Mouse (Mus musculus) cerebellum, adult 11 months (tissue): ENCODE measurements around the gene Rhot2.
"Not testable (repeated sequence)": the region's sequence is repeated elsewhere in the genome, so short reads cannot be mapped to it uniquely, and the experiment has no call there.

Experiments used
- DNase-seq: peaks from one replicate; pipeline ENCODE4 v3.0.0; 2022

Rhot2 gene

GRCm38 (mm10) chr17:25827011-25827410, 17.6 kb downstream of the Rhot2 start:
- DNase-seq = no peak

- DNase-seq = no peak
Measured at GRCm38 (mm10) chr17:25825984-25826570, 18.6 kb downstream of the Rhot2 start.

- DNase-seq = no peak
Measured at GRCm38 (mm10) chr17:25825311-25825710, 19.3 kb downstream of the Rhot2 start.

GRCm38 (mm10) chr17:25824362-25825142, 20.1 kb downstream of the Rhot2 start:
- DNase-seq = no peak

- DNase-seq = peak; percentile 80
Measured at GRCm38 (mm10) chr17:25823452-25823851, 21.2 kb downstream of the Rhot2 start, which contains the start of gene Wdr24. Gene Wdr24 (plus strand): TSS chr17:25823627.

GRCm38 (mm10) chr17:25818851-25819780, 25.5 kb downstream of the Rhot2 start:
- no peak for DNase-seq

GRCm38 (mm10) chr17:25817662-25818061, 27.0 kb downstream of the Rhot2 start:
- no peak for DNase-seq

GRCm38 (mm10) chr17:25813471-25813870, 31.2 kb downstream of the Rhot2 start:
- peak; percentile 53 for DNase-seq

GRCm38 (mm10) chr17:25810890-25811289, 33.8 kb downstream of the Rhot2 start:
- DNase-seq = no peak

- DNase-seq = peak; percentile 76
Measured at GRCm38 (mm10) chr17:25809606-25810340, 34.9 kb downstream of the Rhot2 start.

GRCm38 (mm10) chr17:25808789-25809605, 35.7 kb downstream of the Rhot2 start, which contains the start of gene Fbxl16:
Gene Fbxl16 (plus strand): TSS chr17:25809085.
- DNase-seq = peak; percentile 95

GRCm38 (mm10) chr17:25808028-25808427, 36.6 kb downstream of the Rhot2 start:
- DNase-seq = no peak

- not testable (repeated sequence) for DNase-seq
Measured at GRCm38 (mm10) chr17:25807452-25807851, 37.2 kb downstream of the Rhot2 start.

GRCm38 (mm10) chr17:25806507-25806906, 38.1 kb downstream of the Rhot2 start:
- no peak for DNase-seq

GRCm38 (mm10) chr17:25802825-25803517, 41.7 kb downstream of the Rhot2 start:
- DNase-seq = no peak

- DNase-seq = peak; percentile 64
Measured at GRCm38 (mm10) chr17:25801029-25801428, 43.6 kb downstream of the Rhot2 start.

GRCm38 (mm10) chr17:25796951-25797369, 47.7 kb downstream of the Rhot2 start, which contains the start of gene Metrn:
Gene Metrn (minus strand): TSS chr17:25797136.
- DNase-seq = peak; percentile 57

- no peak for DNase-seq
Measured at GRCm38 (mm10) chr17:25796211-25796771, 48.4 kb downstream of the Rhot2 start.

GRCm38 (mm10) chr17:25795609-25796092, 49.0 kb downstream of the Rhot2 start, which contains the start of gene AC134908.4:
Gene AC134908.4 (minus strand): TSS chr17:25795659.
- no peak for DNase-seq

- no peak for DNase-seq
Measured at GRCm38 (mm10) chr17:25794998-25795397, 49.7 kb downstream of the Rhot2 start.
